ENCODE assay signal across 17 mouse cellular contexts in the genomic region with DNA sequence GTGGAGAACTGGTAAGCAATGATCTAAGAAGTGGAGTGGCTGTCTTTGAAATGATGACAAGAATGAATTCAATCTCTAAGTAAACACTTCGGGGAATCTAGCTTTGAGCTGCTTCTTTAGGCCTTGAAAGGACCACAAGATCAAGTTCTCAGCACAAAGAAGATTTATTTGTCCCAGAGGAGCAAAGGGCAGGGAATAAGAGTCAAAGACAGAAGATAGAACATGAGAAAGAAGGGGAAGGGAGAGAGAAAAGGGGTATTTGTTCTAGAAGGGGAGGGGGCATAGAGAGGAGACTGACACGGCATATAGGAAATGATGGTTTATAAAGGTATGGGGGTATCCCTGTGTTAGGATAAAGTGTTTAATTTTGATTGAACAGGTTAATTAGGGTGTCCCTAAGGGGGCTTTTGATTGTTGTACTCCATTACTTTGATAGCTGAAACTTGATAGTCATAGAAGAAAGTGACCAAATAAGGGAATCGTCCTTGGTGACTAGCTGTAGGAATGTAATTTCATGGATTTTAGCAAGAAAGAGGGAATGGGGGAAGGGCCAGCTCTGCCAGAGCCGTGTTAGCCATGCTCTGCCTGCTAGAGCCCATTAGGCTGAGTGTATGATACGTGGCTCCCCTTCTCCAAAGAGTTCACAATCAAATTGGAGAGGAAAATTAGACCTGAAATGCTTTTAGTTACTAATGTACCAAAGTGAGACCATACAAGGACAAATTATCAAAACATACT.
A peak's percentile ranks its signal among the peaks of the same experiment; 100 is the strongest.
DNase-seq lines count a peak whose midpoint lies in the region; ATAC-seq and TF ChIP-seq lines count a peak whose summit lies in the region.
"Had no signal": no experiment of that assay in that cellular context is flagged by ENCODE, and none has a peak within 500 bp of the region (broad histone marks: within the 10 kb centered on the region; RNA-seq: fewer than 3 reads in every experiment).

No protein-coding gene starts in this region.

- no peak for TF ChIP-seq CTCF in heart, adult 2 months (IDR thresholded peaks at IDR 0.05)
- TF ChIP-seq CTCF in midbrain, postnatal 0 days (IDR thresholded peaks at IDR 0.05) = no peak
- TF ChIP-seq CTCF in forebrain, postnatal 0 days (IDR thresholded peaks at IDR 0.05; ENCODE audit: low read depth) = no peak

- no peak for ATAC-seq in heart, embryonic 13.5 days (ENCODE audit: extremely low read depth, insufficient number of reproducible peaks, low FRiP score, low TSS enrichment)
- 0 out of 2 replicates have a peak, but pooled peaks have one; percentile 69 for ATAC-seq in neural tube, embryonic 12.5 days (ENCODE audit: low FRiP score, low read depth)
- ATAC-seq in neural tube, embryonic 15.5 days (ENCODE audit: low FRiP score) = no peak
- no peak for ATAC-seq in limb, embryonic 12.5 days (ENCODE audit: insufficient number of reproducible peaks, insufficient read depth, low FRiP score, low TSS enrichment, low read depth)
- ATAC-seq in midbrain, postnatal 0 days (ENCODE audit: low FRiP score) = no peak
- no peak for ATAC-seq in forebrain, postnatal 0 days
- ATAC-seq: intestine, postnatal 0 days had no signal

- no peaks in the 10 kb centered on the region for H3K79me2 ChIP-seq in heart, adult 2 months (replicated peaks; ENCODE audit: control insufficient read depth, insufficient read depth, low read length)

- peaks cover 35% of the 10 kb centered on the region for H3K4me1 ChIP-seq in heart, embryonic 13.5 days
- H3K4me1 ChIP-seq in heart, adult 2 months (ENCODE audit: control insufficient read depth, insufficient read depth, low read length) = peaks cover 2% of the 10 kb centered on the region; the same call in 1 of the 2 replicates
- H3K4me1 ChIP-seq in neural tube, embryonic 12.5 days = peaks cover 13% of the 10 kb centered on the region; the same call in 1 of the 2 replicates
- H3K4me1 ChIP-seq in neural tube, embryonic 15.5 days = 0 out of 2 replicates have a peak, but pooled peaks cover 3% of the 10 kb centered on the region
- peaks cover 22% of the 10 kb centered on the region for H3K4me1 ChIP-seq in limb, embryonic 12.5 days (replicated peaks)
- H3K4me1 ChIP-seq in midbrain, postnatal 0 days (ENCODE audit: insufficient read depth, low read length) = no peaks in the 10 kb centered on the region
- no peaks in the 10 kb centered on the region for H3K4me1 ChIP-seq in forebrain, postnatal 0 days (ENCODE audit: insufficient read depth)
- H3K4me1 ChIP-seq: liver, embryonic 15.5 days had no signal

- H3K9ac ChIP-seq in heart, embryonic 13.5 days = no peak overlapping the region
- no peak overlapping the region for H3K9ac ChIP-seq in heart, adult 2 months (ENCODE audit: low read depth, low read length)
- H3K9ac ChIP-seq in neural tube, embryonic 12.5 days = no peak overlapping the region
- no peak overlapping the region for H3K9ac ChIP-seq in neural tube, embryonic 15.5 days (replicated peaks)
- no peak overlapping the region for H3K9ac ChIP-seq in limb, embryonic 12.5 days (replicated peaks)
- H3K9ac ChIP-seq in midbrain, postnatal 0 days (replicated peaks; ENCODE audit: low read length, poor library complexity, severe bottlenecking) = no peak overlapping the region
- no peak overlapping the region for H3K9ac ChIP-seq in forebrain, postnatal 0 days
- H3K9ac ChIP-seq: limb, embryonic 13.5 days; liver, embryonic 15.5 days had no signal

- no peaks in the 10 kb centered on the region for H3K27me3 ChIP-seq in heart, embryonic 13.5 days (replicated peaks)
- no peaks in the 10 kb centered on the region for H3K27me3 ChIP-seq in heart, adult 2 months (ENCODE audit: control insufficient read depth, insufficient read depth, low read length)
- no peaks in the 10 kb centered on the region for H3K27me3 ChIP-seq in neural tube, embryonic 12.5 days (replicated peaks)
- no peaks in the 10 kb centered on the region for H3K27me3 ChIP-seq in neural tube, embryonic 15.5 days (replicated peaks)
- no peaks in the 10 kb centered on the region for H3K27me3 ChIP-seq in limb, embryonic 12.5 days
- H3K27me3 ChIP-seq in midbrain, postnatal 0 days (ENCODE audit: insufficient read depth, low read length) = no peaks in the 10 kb centered on the region
- no peaks in the 10 kb centered on the region for H3K27me3 ChIP-seq in forebrain, postnatal 0 days (ENCODE audit: insufficient read depth, low read length)
- H3K27me3 ChIP-seq: limb, embryonic 13.5 days; liver, embryonic 15.5 days had no signal

- H3K27ac ChIP-seq in heart, embryonic 13.5 days (replicated peaks) = 0 out of 2 replicates have a peak overlapping the region, but pooled peaks have one; percentile 2
- no peak overlapping the region for H3K27ac ChIP-seq in heart, adult 2 months
- no peak overlapping the region for H3K27ac ChIP-seq in neural tube, embryonic 12.5 days
- no peak overlapping the region for H3K27ac ChIP-seq in neural tube, embryonic 15.5 days (replicated peaks)
- H3K27ac ChIP-seq in limb, embryonic 12.5 days = 0 out of 2 replicates have a peak overlapping the region, but pooled peaks have one; percentile 50
- peak overlapping the region; percentile 9; the same call in 1 of the 2 replicates for H3K27ac ChIP-seq in midbrain, postnatal 0 days (ENCODE audit: low read depth, low read length)
- H3K27ac ChIP-seq in forebrain, postnatal 0 days (ENCODE audit: low read depth, low read length) = no peak overlapping the region
- H3K27ac ChIP-seq: limb, embryonic 13.5 days; liver, embryonic 15.5 days had no signal

- H3K4me3 ChIP-seq in heart, embryonic 13.5 days = no peak overlapping the region
- no peak overlapping the region for H3K4me3 ChIP-seq in heart, adult 2 months
- H3K4me3 ChIP-seq in neural tube, embryonic 12.5 days = no peak overlapping the region
- H3K4me3 ChIP-seq in neural tube, embryonic 15.5 days (replicated peaks) = no peak overlapping the region
- H3K4me3 ChIP-seq in limb, embryonic 12.5 days (replicated peaks) = no peak overlapping the region
- no peak overlapping the region for H3K4me3 ChIP-seq in midbrain, postnatal 0 days (ENCODE audit: low read depth, low read length)
- no peak overlapping the region for H3K4me3 ChIP-seq in forebrain, postnatal 0 days (ENCODE audit: low read depth, low read length)
- H3K4me3 ChIP-seq: limb, embryonic 13.5 days; liver, embryonic 15.5 days had no signal

- no peaks in the 10 kb centered on the region for H3K36me3 ChIP-seq in heart, embryonic 13.5 days
- no peaks in the 10 kb centered on the region; the same call in 1 of the 2 replicates for H3K36me3 ChIP-seq in heart, adult 2 months (ENCODE audit: control insufficient read depth, insufficient read depth, low read length)
- H3K36me3 ChIP-seq in neural tube, embryonic 12.5 days = no peaks in the 10 kb centered on the region
- no peaks in the 10 kb centered on the region for H3K36me3 ChIP-seq in neural tube, embryonic 15.5 days
- H3K36me3 ChIP-seq in limb, embryonic 12.5 days = no peaks in the 10 kb centered on the region
- no peaks in the 10 kb centered on the region for H3K36me3 ChIP-seq in midbrain, postnatal 0 days (ENCODE audit: insufficient read depth, low read length)
- no peaks in the 10 kb centered on the region for H3K36me3 ChIP-seq in forebrain, postnatal 0 days (ENCODE audit: insufficient read depth)
- H3K36me3 ChIP-seq: limb, embryonic 13.5 days; liver, embryonic 15.5 days had no signal

- no peak for DNase-seq in heart, adult 2 months
- no peak for DNase-seq in midbrain, postnatal 0 days (ENCODE audit: low spot score)
- no peak for DNase-seq in right cerebral cortex, postnatal 36 days (ENCODE audit: low spot score in 2 of 2)
- DNase-seq in forebrain, postnatal 0 days = no peak
- DNase-seq: B cell, adult 2 months; cerebellum, adult 11 months; cerebellum, postnatal 36 days; gastrocnemius, postnatal 10 days; layer of hippocampus, postnatal 36 days; lung, postnatal 36 days had no signal

- intact Hi-C loops in heart, adult 2 months (cut with DNase I) = no loop called here

- WGBS in heart, embryonic 13.5 days = 47% methylated on average over 5 of the region's 5 CpGs
- 81% methylated on average over 5 of the region's 5 CpGs for WGBS in heart, adult 2 months
- 23% methylated on average over 5 of the region's 5 CpGs for WGBS in neural tube, embryonic 12.5 days
- 31% methylated on average over 5 of the region's 5 CpGs for whole genome bisulfite sequencing in neural tube, embryonic 15.5 days
- WGBS in limb, embryonic 12.5 days = 42% methylated on average over 5 of the region's 5 CpGs
- WGBS in midbrain, postnatal 0 days = 31% methylated on average over 5 of the region's 5 CpGs
- 47% methylated on average over 5 of the region's 5 CpGs for WGBS in forebrain, postnatal 0 days

- no peak overlapping the region for H3K4me2 ChIP-seq in heart, embryonic 13.5 days
- no peak overlapping the region for H3K4me2 ChIP-seq in neural tube, embryonic 12.5 days (replicated peaks)
- H3K4me2 ChIP-seq in neural tube, embryonic 15.5 days = no peak overlapping the region
- no peak overlapping the region for H3K4me2 ChIP-seq in limb, embryonic 12.5 days
- no peak overlapping the region for H3K4me2 ChIP-seq in midbrain, postnatal 0 days (ENCODE audit: low read depth, low read length, poor library complexity, severe bottlenecking)
- H3K4me2 ChIP-seq in forebrain, postnatal 0 days (ENCODE audit: low read depth) = no peak overlapping the region
- H3K4me2 ChIP-seq: limb, embryonic 13.5 days; liver, embryonic 15.5 days had no signal

- TF ChIP-seq EP300 in heart, adult 2 months (IDR thresholded peaks at IDR 0.05; ENCODE audit: insufficient read depth, low read depth, low read length) = no peak

- H3K9me3 ChIP-seq in heart, embryonic 13.5 days = no peaks in the 10 kb centered on the region
- no peaks in the 10 kb centered on the region for H3K9me3 ChIP-seq in neural tube, embryonic 12.5 days
- no peaks in the 10 kb centered on the region for H3K9me3 ChIP-seq in neural tube, embryonic 15.5 days (replicated peaks)
- no peaks in the 10 kb centered on the region for H3K9me3 ChIP-seq in limb, embryonic 12.5 days
- no peaks in the 10 kb centered on the region for H3K9me3 ChIP-seq in midbrain, postnatal 0 days (ENCODE audit: low read length)
- no peaks in the 10 kb centered on the region for H3K9me3 ChIP-seq in forebrain, postnatal 0 days (ENCODE audit: low read length)
- H3K9me3 ChIP-seq: limb, embryonic 13.5 days; liver, embryonic 15.5 days had no signal

- TF ChIP-seq POLR2A in heart, adult 2 months (IDR thresholded peaks at IDR 0.05; ENCODE audit: insufficient read depth, low read depth, low read length) = no peak

Comparison
In these comparisons a context has a peak if more than half of its experiments do, and no peak if none do; other contexts are left out.
1. H3K27ac ChIP-seq: peak in heart, embryonic 13.5 days (single experiment), limb, embryonic 12.5 days (single experiment) and midbrain, postnatal 0 days (single experiment); none in heart, adult 2 months (single experiment), neural tube, embryonic 12.5 days (single experiment), neural tube, embryonic 15.5 days (single experiment) and forebrain, postnatal 0 days (single experiment).